Mouse (Mus musculus) embryonic facial prominence, embryonic 14.5 days (tissue): ENCODE measurements around the gene Ncoa1. TPM values are rescaled to one million over a fixed set of nuclear protein-coding genes. Genes with fewer than 3 reads are reported as not detected.
A peak's percentile ranks its signal among the peaks of the same experiment; 100 is the strongest.

Source experiments
- ATAC-seq: fragments of 200-750 bp; cut with Nextera tagmentation; 2 replicates; pipeline ENCODE4 v1.8.0; 2017; ENCODE audit warnings: low read depth, moderate number of reproducible peaks, moderate TSS enrichment
- DNase-seq: peaks from one replicate; pipeline ENCODE4 v3.0.0-alpha.2; 2015; ENCODE audit warnings: low spot score
- H3K27ac ChIP-seq: fragments of 300-500 bp; sonication (generic); replicated peaks from 2 replicates; pipeline ENCODE4 v1.5.1; 2014; ENCODE audit warnings: low read depth, mild to moderate bottlenecking, low read length, moderate library complexity
- H3K27me3 ChIP-seq: fragments of 300-500 bp; sonication (generic); replicated peaks from 2 replicates; pipeline ENCODE4 v1.6.1; 2014; ENCODE audit warnings: low read length; ENCODE audit not compliant: control insufficient read depth, insufficient read depth
- H3K36me3 ChIP-seq: fragments of 300-500 bp; sonication (generic); 2 replicates; pipeline ENCODE4 v1.6.1; 2014; ENCODE audit warnings: low read length, mixed read lengths; ENCODE audit not compliant: control insufficient read depth, insufficient read depth
- H3K4me1 ChIP-seq: fragments of 300-500 bp; sonication (generic); 2 replicates; pipeline ENCODE4 v1.6.1; 2014; ENCODE audit warnings: antibody characterized with exemption, low read length; ENCODE audit not compliant: control insufficient read depth, insufficient read depth
- H3K4me2 ChIP-seq: fragments of 300-500 bp; sonication (generic); 2 replicates; pipeline ENCODE4 v1.6.1; 2014; ENCODE audit warnings: low read depth, mild to moderate bottlenecking, low read length, moderate library complexity, mixed read lengths
- H3K4me3 ChIP-seq: fragments of 300-500 bp; sonication (generic); 2 replicates; pipeline ENCODE4 v1.5.1; 2014; ENCODE audit warnings: low read depth, mild to moderate bottlenecking, low read length
- H3K9ac ChIP-seq: fragments of 300-500 bp; sonication (generic); 2 replicates; pipeline ENCODE4 v1.6.1; 2014; ENCODE audit warnings: low read depth, mild to moderate bottlenecking, low read length, moderate library complexity, mixed read lengths
- H3K9me3 ChIP-seq: fragments of 300-500 bp; sonication (generic); 2 replicates; pipeline ENCODE4 v1.6.1; 2016; ENCODE audit warnings: low read length; ENCODE audit not compliant: control insufficient read depth
- WGBS: fragments of 180-500 bp; shearing (Covaris S2); extraction: QIAGEN DNeasy Blood & Tissue Kit; methylation state at CpG from one replicate; pipeline ENCODE4 v1.1.7; 2014; 5-methylcytosine and 5-hydroxymethylcytosine counted together
- polyA plus RNA-seq: library from polyadenylated mRNA; unstranded; fragments of >200 nt; fragmentation: Nextera tagmentation; extraction: Ambion mirVana; gene quantifications from 2 replicates; pipeline ENCODE4 v1.2.1, GENCODE M21; 2014

Ncoa1 gene
- polyA plus RNA-seq, 1 experiment from 2014 or later = 21.0 TPM

GRCm38 (mm10) chr12:4392590-4392989 lies 84.4 kb downstream of the Ncoa1 start:
- no peaks in the 10 kb centered on the region for H3K9me3 ChIP-seq
- H3K27ac ChIP-seq = no peak overlapping the region
- no peaks in the 10 kb centered on the region for H3K36me3 ChIP-seq
- no peak overlapping the region for H3K4me2 ChIP-seq
- WGBS = 64% methylated on average over 2 of the region's 2 CpGs
- 0 out of 2 replicates have a peak, but pooled peaks cover 4% of the 10 kb centered on the region for H3K4me1 ChIP-seq
- H3K27me3 ChIP-seq = no peaks in the 10 kb centered on the region
- DNase-seq (no peak), ATAC-seq (no peak)
- no peak overlapping the region for H3K9ac ChIP-seq
- H3K4me3 ChIP-seq = no peak overlapping the region

GRCm38 (mm10) chr12:4392074-4392473 lies 84.9 kb downstream of the Ncoa1 start:
- H3K27me3 ChIP-seq = no peaks in the 10 kb centered on the region
- no peak for DNase-seq
- no peak overlapping the region for H3K4me3 ChIP-seq
- ATAC-seq = no peak
- H3K27ac ChIP-seq = no peak overlapping the region
- H3K9ac ChIP-seq = no peak overlapping the region
- H3K36me3 ChIP-seq = no peaks in the 10 kb centered on the region
- WGBS = 84% methylated on average over 3 of the region's 3 CpGs
- no peak overlapping the region for H3K4me2 ChIP-seq
- H3K4me1 ChIP-seq = 0 out of 2 replicates have a peak, but pooled peaks cover 4% of the 10 kb centered on the region
- no peaks in the 10 kb centered on the region for H3K9me3 ChIP-seq

- no peak overlapping the region for H3K4me2 ChIP-seq
- DNase-seq (no peak), ATAC-seq (no peak)
- H3K27ac ChIP-seq = no peak overlapping the region
- H3K36me3 ChIP-seq = no peaks in the 10 kb centered on the region
- H3K9ac ChIP-seq = no peak overlapping the region
- H3K27me3 ChIP-seq = no peaks in the 10 kb centered on the region
- H3K4me1 ChIP-seq = 0 out of 2 replicates have a peak, but pooled peaks cover 6% of the 10 kb centered on the region
- H3K9me3 ChIP-seq = no peaks in the 10 kb centered on the region
- WGBS = 42% methylated on average over 4 of the region's 4 CpGs
- no peak overlapping the region for H3K4me3 ChIP-seq
These were observed 85.7 kb downstream of the Ncoa1 start for GRCm38 (mm10) chr12:4391256-4391655.

GRCm38 (mm10) chr12:4390721-4391120 lies 86.3 kb downstream of the Ncoa1 start:
- Histone ChIP-seq H3K4me1 (0 out of 2 replicates have a peak, but pooled peaks cover 4% of the 10 kb centered on the region), H3K9ac (no peak overlapping the region), H3K9me3 (no peaks in the 10 kb centered on the region), H3K27ac (no peak overlapping the region), H3K4me2 (no peak overlapping the region), H3K4me3 (no peak overlapping the region), H3K27me3 (no peaks in the 10 kb centered on the region), H3K36me3 (no peaks in the 10 kb centered on the region)
- 52% methylated on average over 5 of the region's 5 CpGs for WGBS
- DNase-seq (no peak), ATAC-seq (no peak)

GRCm38 (mm10) chr12:4386077-4386719 lies 90.8 kb downstream of the Ncoa1 start:
- no peaks in the 10 kb centered on the region for H3K9me3 ChIP-seq
- no peak overlapping the region for H3K9ac ChIP-seq
- H3K27me3 ChIP-seq = no peaks in the 10 kb centered on the region
- H3K4me2 ChIP-seq = no peak overlapping the region
- H3K27ac ChIP-seq = no peak overlapping the region
- no peaks in the 10 kb centered on the region for H3K36me3 ChIP-seq
- WGBS = 72% methylated on average over 3 of the region's 3 CpGs
- peak; percentile 62 for DNase-seq
- ATAC-seq = no peak
- H3K4me3 ChIP-seq = no peak overlapping the region
- H3K4me1 ChIP-seq = peaks cover 10% of the 10 kb centered on the region

- H3K36me3 ChIP-seq = no peaks in the 10 kb centered on the region
- H3K27me3 ChIP-seq = no peaks in the 10 kb centered on the region
- H3K9ac ChIP-seq = no peak overlapping the region
- no peak overlapping the region for H3K27ac ChIP-seq
- peaks cover 10% of the 10 kb centered on the region for H3K4me1 ChIP-seq
- WGBS = 79% methylated on average over 3 of the region's 3 CpGs
- H3K4me2 ChIP-seq = no peak overlapping the region
- no peak for ATAC-seq
- H3K9me3 ChIP-seq = no peaks in the 10 kb centered on the region
- no peak for DNase-seq
- H3K4me3 ChIP-seq = no peak overlapping the region
These were observed 93.9 kb downstream of the Ncoa1 start for GRCm38 (mm10) chr12:4383061-4383460.

- WGBS = 34% methylated on average over 7 of the region's 7 CpGs
- H3K4me1 ChIP-seq = peaks cover 12% of the 10 kb centered on the region
- no peak overlapping the region for H3K4me2 ChIP-seq
- no peaks in the 10 kb centered on the region for H3K27me3 ChIP-seq
- H3K4me3 ChIP-seq = no peak overlapping the region
- no peak for ATAC-seq
- H3K27ac ChIP-seq = no peak overlapping the region
- no peak overlapping the region for H3K9ac ChIP-seq
- no peaks in the 10 kb centered on the region for H3K9me3 ChIP-seq
- no peak for DNase-seq
- no peaks in the 10 kb centered on the region for H3K36me3 ChIP-seq
These were observed 97.6 kb downstream of the Ncoa1 start for GRCm38 (mm10) chr12:4379298-4379957.

GRCm38 (mm10) chr12:4376475-4376874 lies 100.5 kb downstream of the Ncoa1 start:
- no peaks in the 10 kb centered on the region for H3K9me3 ChIP-seq
- no peaks in the 10 kb centered on the region for H3K36me3 ChIP-seq
- no peak overlapping the region for H3K9ac ChIP-seq
- no peak overlapping the region for H3K27ac ChIP-seq
- no peak overlapping the region for H3K4me2 ChIP-seq
- 90% methylated on average over 4 of the region's 4 CpGs for WGBS
- DNase-seq (no peak), ATAC-seq (no peak)
- no peak overlapping the region for H3K4me3 ChIP-seq
- H3K27me3 ChIP-seq = no peaks in the 10 kb centered on the region
- peaks cover 6% of the 10 kb centered on the region; the same call in 1 of the 2 replicates for H3K4me1 ChIP-seq
